Mouse (Mus musculus): ENCODE data around the gene Rep15. TPM values are rescaled to one million over a fixed set of nuclear protein-coding genes. Genes with fewer than 3 reads are reported as not detected.

Gene Rep15
- total RNA-seq, 2 experiments from 2014 or later = 0.87 to 1.2 TPM

GRCm38 (mm10) chr6:147024761-147025160 lies 7.6 kb upstream of the Rep15 start:
- no peak for DNase-seq
- intact Hi-C loops (cut with DNase I) = no loop called here

DNA sequence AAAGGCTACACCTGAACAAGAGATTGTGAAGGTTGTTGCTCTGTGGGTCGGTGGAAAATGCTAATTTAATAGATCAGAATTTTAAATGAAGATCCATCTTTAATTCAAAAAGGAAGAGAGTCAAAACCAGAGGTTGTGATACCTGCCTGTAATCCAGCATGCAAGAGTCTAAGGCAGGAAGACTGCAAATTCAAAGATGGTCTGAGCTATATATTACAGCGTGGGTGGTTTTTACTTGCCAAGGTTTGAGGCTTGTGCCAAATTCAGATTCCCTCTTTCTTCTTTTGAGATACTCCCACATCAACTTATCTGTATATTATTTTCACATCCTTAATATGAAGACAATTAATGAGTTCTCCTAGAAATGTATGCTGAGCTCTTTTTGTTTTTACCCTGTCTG lies 4.0 kb upstream of the Rep15 start:
- intact Hi-C loops (cut with DNase I) = no loop called here
- DNase-seq = no peak

DNA sequence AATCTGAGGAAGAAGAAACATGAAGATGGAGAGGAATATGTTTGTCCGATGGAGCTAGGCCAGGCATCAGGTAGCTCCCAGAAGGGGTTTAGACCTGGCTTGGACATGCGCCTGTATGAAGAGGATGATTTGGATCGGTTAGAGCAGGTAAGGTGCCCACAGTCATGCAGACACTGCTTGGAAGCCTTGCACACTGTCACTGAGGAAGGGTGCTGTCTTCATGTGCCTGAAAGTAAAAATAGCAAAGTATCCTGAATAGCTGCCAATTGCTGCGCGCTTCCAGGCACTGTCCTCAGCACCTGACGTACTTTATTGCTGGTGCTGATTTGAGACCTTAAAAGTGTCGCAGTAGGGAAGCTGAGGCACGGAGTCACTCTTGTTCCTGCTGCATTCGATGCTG lies 2.8 kb upstream of the Rep15 start:
- peak; percentile 28 to 31 for DNase-seq
- intact Hi-C loops (cut with DNase I) = no loop called here

DNA sequence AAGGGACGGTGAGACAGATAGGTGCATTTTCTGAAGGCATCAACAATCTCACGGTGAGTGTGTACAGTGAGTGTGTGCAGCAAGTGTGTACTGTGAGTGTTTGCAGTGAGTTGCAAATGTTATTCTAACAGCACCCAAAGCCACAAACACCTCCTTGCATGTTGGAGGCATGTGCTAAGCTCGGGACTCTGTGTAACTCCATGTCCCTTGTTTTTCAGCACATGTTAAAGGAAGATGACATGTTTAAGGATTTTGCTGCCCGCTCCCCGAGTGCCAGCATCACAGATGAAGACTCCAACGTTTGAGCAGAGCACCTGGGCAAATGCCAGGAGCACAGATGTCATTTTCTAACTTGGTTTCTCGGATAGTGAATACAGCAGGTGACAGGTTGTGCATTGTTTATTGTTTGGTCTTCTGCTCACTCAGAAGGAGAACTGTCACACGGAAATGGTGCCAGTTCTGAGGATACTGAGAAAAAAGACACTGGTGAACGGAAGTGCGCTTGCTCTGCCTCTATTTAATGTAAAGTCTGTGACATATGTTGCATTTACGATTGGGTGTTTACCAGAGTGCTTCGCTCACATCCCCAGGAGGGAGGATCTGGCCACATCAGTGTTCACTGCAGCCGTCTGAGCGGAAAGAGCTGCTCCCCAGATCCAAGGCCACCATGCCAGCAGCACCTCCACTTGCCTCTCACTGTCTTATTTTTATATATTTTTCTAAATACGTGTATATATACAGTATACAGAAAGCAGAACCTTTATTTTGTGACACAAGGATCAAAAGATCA lies 2.1 kb upstream of the Rep15 start:
- DNase-seq = no peak
- intact Hi-C loops (cut with DNase I) = no loop called here

- DNase-seq = peak; percentile 90 to 92
- intact Hi-C loops (cut with DNase I) = no loop called here
Observed at GRCm38 (mm10) chr6:147042291-147043290, 10.2 kb downstream of the Rep15 start, which contains the start of gene Mrps35. Mrps35 (plus strand) TSS chr6:147042764.

DNA sequence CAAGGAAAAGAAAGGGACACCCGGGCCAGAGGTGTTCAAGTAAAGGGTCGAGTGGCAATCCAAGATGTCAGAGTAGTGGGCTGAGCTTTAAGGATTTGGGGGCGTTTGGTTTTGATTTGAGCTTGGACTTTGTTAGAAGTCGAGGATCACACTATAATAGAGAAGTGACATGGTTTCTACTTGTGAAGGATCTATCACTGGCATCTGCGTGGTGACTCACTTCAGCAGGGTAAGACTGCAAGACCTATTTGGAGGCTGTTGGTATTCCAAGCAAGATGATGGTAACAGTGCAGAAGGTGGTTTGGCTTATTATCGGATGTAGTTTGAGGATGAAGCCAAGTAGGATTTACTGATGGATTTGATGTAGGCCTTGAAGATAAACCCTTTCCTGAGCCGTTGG lies 11.2 kb downstream of the Rep15 start:
- DNase-seq = no peak
- intact Hi-C loops (cut with DNase I) = no loop called here

DNA sequence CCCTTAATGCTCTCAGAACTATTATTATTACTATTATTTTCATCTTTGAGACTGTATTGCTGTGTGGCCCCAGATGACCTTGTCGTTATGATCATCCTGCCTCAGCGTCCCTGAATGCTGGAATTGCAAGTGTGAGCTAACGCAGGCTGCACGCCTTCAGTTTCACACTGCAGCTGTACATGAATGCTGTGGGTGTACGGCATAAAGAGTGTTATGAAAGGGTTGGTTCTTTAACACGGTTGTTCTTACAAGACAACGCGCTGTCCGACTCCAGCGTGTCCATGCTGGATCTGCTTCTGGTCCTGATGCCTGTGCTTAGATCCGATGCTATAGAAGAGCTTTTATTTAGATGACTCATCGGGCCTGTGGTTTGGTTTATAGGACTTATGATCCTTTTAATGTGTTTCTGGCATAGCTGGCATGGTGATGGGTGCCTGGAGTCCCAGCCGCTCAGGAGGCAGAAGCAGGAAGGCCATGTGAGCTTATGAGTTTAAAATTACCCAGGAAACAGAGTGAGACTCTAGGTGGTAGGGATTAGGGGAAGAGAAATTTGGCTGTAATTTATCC lies 16.9 kb downstream of the Rep15 start:
- intact Hi-C loops (cut with DNase I) = no loop called here
- DNase-seq = no peak

- DNase-seq = no peak
- intact Hi-C loops (cut with DNase I) = no loop called here
Observed at GRCm38 (mm10) chr6:147051666-147052065, 19.3 kb downstream of the Rep15 start.

DNA sequence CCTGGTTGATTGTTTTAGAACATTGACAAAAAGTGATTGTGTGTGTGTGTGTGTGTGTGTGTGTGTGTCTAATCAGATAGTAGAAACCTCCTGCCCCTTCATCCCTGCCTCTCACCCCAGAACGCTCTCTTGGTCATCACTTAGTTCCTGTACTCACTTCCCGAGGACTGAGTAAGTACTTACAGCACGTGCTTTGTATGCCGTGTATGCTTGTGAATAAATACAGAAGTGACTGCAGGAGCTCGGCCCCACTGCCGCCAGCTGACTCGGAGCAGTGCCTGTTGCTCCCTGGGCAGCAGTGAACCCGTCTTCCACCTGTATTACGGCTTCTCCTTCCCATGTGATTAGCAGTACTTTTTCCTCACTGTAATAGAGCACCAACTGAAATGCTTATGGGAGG lies 20.1 kb downstream of the Rep15 start:
- intact Hi-C loops (cut with DNase I) = no loop called here
- no peak for DNase-seq

DNA sequence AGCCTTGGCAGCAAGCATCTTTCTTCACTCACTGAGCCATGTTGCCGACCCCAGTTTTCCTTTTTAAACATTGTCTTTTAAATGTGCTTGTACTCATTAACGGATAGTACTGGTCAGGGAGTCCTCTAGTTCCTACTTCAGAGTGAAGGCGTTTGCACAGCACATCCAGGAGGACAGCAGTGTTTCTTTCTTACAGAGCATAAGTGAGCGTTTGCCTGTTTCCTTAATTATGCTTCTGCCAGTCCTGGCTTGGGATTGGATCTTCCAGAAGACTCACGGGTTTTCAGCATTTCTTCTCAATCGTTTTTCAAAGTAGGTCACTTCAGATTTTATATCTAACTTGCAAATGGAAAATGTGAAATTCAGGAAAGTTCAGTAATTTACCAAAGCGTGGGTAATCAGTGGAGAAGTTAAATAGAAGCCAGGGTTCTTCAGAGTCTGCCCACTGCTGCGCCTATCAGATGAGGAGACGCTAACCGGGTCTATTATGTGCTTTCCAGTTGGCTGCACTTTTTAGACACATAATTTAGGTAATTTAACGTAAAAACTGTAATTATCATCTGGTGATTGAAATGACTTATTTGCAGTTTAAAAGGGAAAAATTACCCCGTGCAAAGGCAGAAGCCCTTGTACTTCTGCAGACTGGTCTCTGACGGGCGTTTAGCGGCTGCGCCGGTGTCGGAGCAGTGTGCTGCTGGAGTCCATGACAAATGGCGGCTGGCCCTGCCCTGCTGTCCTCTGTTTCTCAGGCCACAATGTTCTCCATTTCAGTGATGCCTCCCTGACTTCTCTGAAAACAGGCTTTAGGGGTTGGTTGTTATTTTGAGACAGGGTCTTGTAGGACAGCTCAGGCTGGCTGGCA lies 21.6 kb downstream of the Rep15 start:
- intact Hi-C loops (cut with DNase I) = no loop called here
- DNase-seq = no peak

GRCm38 (mm10) chr6:147055374-147055977 lies 23.1 kb downstream of the Rep15 start:
- DNase-seq = no peak
- intact Hi-C loops (cut with DNase I) = no loop called here

DNA sequence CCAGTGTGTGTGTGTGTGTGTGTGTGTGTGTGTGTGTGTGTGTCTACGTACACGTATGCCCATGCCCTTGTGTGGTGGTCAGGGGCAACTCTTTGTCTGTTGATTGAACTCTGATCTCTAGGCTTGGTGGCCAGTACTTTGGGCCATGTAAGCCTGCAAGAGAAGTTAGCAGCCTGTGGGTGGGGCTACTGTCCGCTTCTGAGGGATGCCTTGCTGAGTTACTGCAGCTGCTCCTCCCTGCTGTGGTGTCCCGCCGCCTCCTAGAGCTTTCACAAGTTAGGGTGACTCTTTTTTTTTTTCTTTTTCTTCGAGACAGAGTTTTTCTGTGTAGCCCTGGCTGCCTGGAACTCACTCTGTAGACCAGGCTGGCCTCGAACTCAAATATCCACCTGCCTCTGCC lies 26.9 kb downstream of the Rep15 start:
- DNase-seq = no peak
- intact Hi-C loops (cut with DNase I) = no loop called here

- DNase-seq = no peak
- intact Hi-C loops (cut with DNase I) = no loop called here
Observed at GRCm38 (mm10) chr6:147061630-147062029, 29.2 kb downstream of the Rep15 start.

DNA sequence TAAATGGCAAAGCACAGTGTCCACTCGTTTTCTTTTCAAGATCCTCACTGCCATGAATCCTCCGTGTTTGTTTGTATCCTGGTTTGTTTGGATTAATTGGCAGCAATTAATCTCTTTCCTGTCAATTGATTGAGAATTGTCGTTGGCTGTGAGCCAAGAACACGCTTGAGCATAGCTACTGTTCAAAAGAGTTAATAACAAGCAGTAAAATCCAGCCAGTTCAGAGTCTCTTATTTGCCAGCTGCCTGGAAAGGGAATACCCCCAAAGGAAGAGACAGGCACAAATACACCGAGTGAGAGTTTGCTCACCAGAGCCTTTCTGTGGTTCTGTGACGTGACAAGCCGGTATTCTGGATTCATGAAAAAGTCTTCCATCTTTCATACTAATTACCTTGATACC lies 29.6 kb downstream of the Rep15 start:
- intact Hi-C loops (cut with DNase I) = no loop called here
- no peak for DNase-seq

GRCm38 (mm10) chr6:147062694-147063093 lies 30.3 kb downstream of the Rep15 start:
- intact Hi-C loops (cut with DNase I) = no loop called here
- no peak for DNase-seq

DNA sequence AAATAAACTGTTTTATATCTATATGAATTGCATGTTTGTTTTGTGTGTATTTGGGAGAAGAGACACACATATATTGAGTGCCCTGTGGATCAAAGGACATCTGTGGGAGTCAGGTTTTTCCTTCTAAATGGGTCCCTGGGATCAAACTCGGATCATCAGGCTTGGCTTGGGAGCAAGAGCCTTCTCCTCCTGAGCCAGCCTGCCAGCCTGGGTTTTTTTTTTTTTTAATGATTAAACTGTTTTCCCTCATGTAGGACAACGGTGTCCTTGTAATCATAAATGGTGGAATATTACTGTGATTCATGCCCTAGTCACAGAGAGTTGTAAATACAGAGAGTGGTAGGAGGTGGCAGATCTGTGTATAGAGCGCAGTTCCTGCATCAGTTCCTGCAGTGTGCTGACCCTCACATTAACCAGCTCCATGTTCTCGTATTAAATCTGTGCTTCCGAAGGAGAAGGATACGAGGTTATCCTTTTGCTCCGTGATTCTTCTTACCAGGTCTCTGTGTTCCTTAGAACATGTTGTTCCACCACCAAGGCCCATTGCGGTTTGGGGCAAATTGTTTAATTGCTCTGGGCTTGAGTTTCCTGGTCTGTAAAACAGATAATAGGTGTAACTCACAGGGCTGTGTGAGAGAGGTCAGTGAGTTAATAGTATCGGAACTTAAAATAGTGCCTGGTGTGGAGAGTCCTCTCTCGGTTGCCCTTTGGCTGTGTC lies 32.0 kb downstream of the Rep15 start:
- no peak for DNase-seq
- intact Hi-C loops (cut with DNase I) = no loop called here

GRCm38 (mm10) chr6:147064944-147065261 lies 32.5 kb downstream of the Rep15 start:
- intact Hi-C loops (cut with DNase I) = no loop called here
- peak; percentile 14 to 23 for DNase-seq

DNA sequence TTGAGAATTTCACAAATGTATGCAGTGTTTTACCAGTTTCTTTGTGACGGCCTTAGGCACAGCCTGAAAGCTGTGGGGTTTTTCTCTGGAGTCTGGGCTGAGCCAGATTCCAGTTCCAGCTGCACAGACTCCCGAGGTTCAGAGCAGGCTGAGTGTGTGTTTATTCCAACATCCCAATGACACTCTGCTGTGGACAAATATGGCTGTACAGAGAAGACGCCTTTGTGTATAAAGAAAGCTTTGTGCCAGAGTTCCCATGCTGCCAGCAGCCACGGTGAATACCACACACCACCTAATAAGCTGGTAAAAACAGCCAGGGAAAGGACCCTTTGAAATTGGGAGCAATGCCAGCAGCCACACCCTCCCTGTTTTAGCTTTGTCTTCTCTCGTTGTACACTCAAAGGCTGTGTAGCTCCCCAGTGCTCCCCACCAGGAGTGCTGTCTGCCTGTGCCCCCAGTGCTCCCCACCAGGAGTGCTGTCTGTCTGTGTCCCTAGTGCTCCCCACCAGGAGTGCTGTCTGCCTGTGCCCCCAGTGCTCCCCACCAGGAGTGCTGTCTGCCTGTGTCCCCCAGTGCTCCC lies 43.5 kb downstream of the Rep15 start:
- DNase-seq = no peak
- intact Hi-C loops (cut with DNase I) = no loop called here

- intact Hi-C loops (cut with DNase I) = no loop called here
- DNase-seq = no peak
Observed at GRCm38 (mm10) chr6:147076878-147077277, 44.5 kb downstream of the Rep15 start.
